Mouse (Mus musculus) cerebellum, adult 2 months (tissue): ENCODE measurements around the gene Nynrin. TPM values are rescaled to one million over a fixed set of nuclear protein-coding genes. Genes with fewer than 3 reads are reported as not detected.

Source experiments
- DNase-seq, 2 experiments: peaks; one replicate each; pipeline ENCODE4 v3.0.0; 2021
- H3K27ac ChIP-seq: fragments of 200-500 bp; 2 replicates; pipeline ENCODE4 v1.5.1; 2012; ENCODE audit warnings: low read length, control low read depth, inconsistent platforms; ENCODE audit not compliant: insufficient read depth
- H3K27me3 ChIP-seq: fragments of 200-500 bp; 2 replicates; pipeline ENCODE4 v1.6.1; 2012; ENCODE audit warnings: inconsistent platforms, mild to moderate bottlenecking, low read length, moderate library complexity; ENCODE audit not compliant: control insufficient read depth, insufficient read depth
- H3K4me1 ChIP-seq: fragments of 200-500 bp; 2 replicates; pipeline ENCODE4 v1.6.1; 2011; ENCODE audit warnings: low read length; ENCODE audit not compliant: control insufficient read depth, insufficient read depth
- H3K4me3 ChIP-seq: fragments of 200-500 bp; replicated peaks from 2 replicates; pipeline ENCODE3; 2011; ENCODE audit warnings: mild to moderate bottlenecking, low read depth, low read length, control low read depth; ENCODE audit not compliant: insufficient read depth
- CTCF ChIP-seq: fragments of 200-500 bp; IDR thresholded peaks from 2 replicates; pipeline ENCODE4 v1.5.1; 2011; ENCODE audit warnings: low read depth, mild to moderate bottlenecking, control low read depth, low read length, moderate library complexity, borderline replicate concordance; ENCODE audit not compliant: insufficient read depth
- POLR2A ChIP-seq: fragments of 200-500 bp; IDR thresholded peaks from 2 replicates; pipeline ENCODE4 v1.6.1; 2011; ENCODE audit warnings: low read length, control low read depth, borderline replicate concordance; ENCODE audit not compliant: insufficient read depth
- WGBS: fragments of 180-500 bp; shearing (Covaris S2); methylation state at CpG from one replicate; pipeline ENCODE4 v1.1.7; 2018; 5-methylcytosine and 5-hydroxymethylcytosine counted together
- polyA plus RNA-seq: library from polyadenylated mRNA; depleted of rRNA; stranded (reverse); fragments of >200 nt; gene quantifications from 2 replicates; pipeline ENCODE4 v1.2.3, GENCODE M21; 2012; rRNA removed

The Nynrin gene
- 4.5 and 4.8 TPM in 2 replicates for polyA plus RNA-seq

- TF ChIP-seq POLR2A (no peak), CTCF (no peak)
- Histone ChIP-seq H3K4me1 (no peaks in the 10 kb centered on the region; the same call in 1 of the 2 replicates), H3K4me3 (peak within 1 kb of the TSS; percentile 50), H3K27ac (no peak within 1 kb of the TSS), H3K27me3 (no peaks in the 10 kb centered on the region)
- WGBS: 5% methylated on average over 33 of the region's 33 CpGs
- no peak for DNase-seq
Observed at GRCm38 (mm10) chr14:55853621-55854285, at the start of gene Nynrin. TSS of gene Nynrin (plus strand) at chr14:55854010.

GRCm38 (mm10) chr14:55814885-55815284, 38.9 kb upstream of the Nynrin start:
- no peaks in the 10 kb centered on the region for H3K4me1 ChIP-seq
- H3K4me3 ChIP-seq: peak overlapping the region; percentile 42
- TF ChIP-seq CTCF: no peak
- TF ChIP-seq POLR2A: no peak
- H3K27ac ChIP-seq: no peak overlapping the region
- DNase-seq: peak; percentile 74 to 85
- 20% methylated on average over 16 of the region's 16 CpGs for WGBS
- no peaks in the 10 kb centered on the region for H3K27me3 ChIP-seq

- Histone ChIP-seq H3K4me1 (no peaks in the 10 kb centered on the region), H3K4me3 (peak overlapping the region; percentile 42), H3K27ac (no peak overlapping the region), H3K27me3 (no peaks in the 10 kb centered on the region)
- 19% methylated on average over 17 of the region's 17 CpGs for WGBS
- peak; percentile 46 to 47 for DNase-seq
- no peak for TF ChIP-seq CTCF
- TF ChIP-seq POLR2A: no peak
Observed at GRCm38 (mm10) chr14:55815310-55815751, 38.5 kb upstream of the Nynrin start.

- no peak for DNase-seq
- H3K4me1 ChIP-seq: no peaks in the 10 kb centered on the region
- WGBS: 80% methylated on average over 7 of the region's 7 CpGs
- H3K4me3 ChIP-seq: no peak overlapping the region
- H3K27ac ChIP-seq: no peak overlapping the region
- H3K27me3 ChIP-seq: no peaks in the 10 kb centered on the region; the same call in 1 of the 2 replicates
- TF ChIP-seq CTCF (no peak), POLR2A (no peak)
Observed at GRCm38 (mm10) chr14:55819845-55820405, 33.9 kb upstream of the Nynrin start.

GRCm38 (mm10) chr14:55820576-55820975, 33.2 kb upstream of the Nynrin start:
- Histone ChIP-seq H3K27ac (no peak overlapping the region), H3K4me1 (no peaks in the 10 kb centered on the region), H3K27me3 (peaks cover 2% of the 10 kb centered on the region; the same call in 1 of the 2 replicates), H3K4me3 (no peak overlapping the region)
- 84% methylated on average over 9 of the region's 9 CpGs for WGBS
- TF ChIP-seq POLR2A: no peak
- no peak for TF ChIP-seq CTCF
- peak in 1 of 2 experiments; percentile 1 for DNase-seq

GRCm38 (mm10) chr14:55822435-55822990, 31.3 kb upstream of the Nynrin start:
- no peak overlapping the region for H3K27ac ChIP-seq

GRCm38 (mm10) chr14:55822991-55823762, 30.6 kb upstream of the Nynrin start, which contains the start of gene Nfatc4:
TSS of gene Nfatc4 (plus strand) at chr14:55823144.
- Histone ChIP-seq H3K27ac (no peak within 1 kb of the TSS), H3K4me3 (peak within 1 kb of the TSS; percentile 33), H3K4me1 (no peaks in the 10 kb centered on the region), H3K27me3 (peaks cover 3% of the 10 kb centered on the region; the same call in 1 of the 2 replicates)
- WGBS: 1% methylated on average over 39 of the region's 46 CpGs
- TF ChIP-seq POLR2A: no peak
- peak; percentile 24 to 31 for DNase-seq

More at GRCm38 (mm10) chr14:55822435-55822990, 31.3 kb upstream of the Nynrin start:
- Histone ChIP-seq H3K4me1 (no peaks in the 10 kb centered on the region), H3K4me3 (no peak overlapping the region), H3K27me3 (peaks cover 3% of the 10 kb centered on the region; the same call in 1 of the 2 replicates)
- 9% methylated on average over 13 of the region's 13 CpGs for WGBS
- no peak for TF ChIP-seq POLR2A
- peak; percentile 93 for TF ChIP-seq CTCF
- peak; percentile 56 to 61 for DNase-seq
